Mouse (Mus musculus) liver, adult 2 months (tissue): ENCODE measurements at regions not wholly inside any gene's neighbourhood (a gene's known extent, or its start where the extent isn't known, plus 50 kb on each side); places are given as distances from the start of the nearest gene placed in this dataset.

Experiments used
- DNase-seq: peaks from one replicate; pipeline ENCODE4 v3.0.0-alpha.2; 2011; ENCODE audit warnings: low read depth, low spot score; ENCODE audit errors: extremely low read depth
- H3K27ac ChIP-seq: fragments of 200-500 bp; replicated peaks from 2 replicates; pipeline ENCODE4 v1.5.1; 2012; ENCODE audit warnings: low read depth, mild to moderate bottlenecking, control low read depth, inconsistent platforms, low read length; ENCODE audit not compliant: insufficient read depth
- H3K27me3 ChIP-seq: fragments of 200-500 bp; 2 replicates; pipeline ENCODE4 v1.6.1; 2012; ENCODE audit warnings: mild to moderate bottlenecking, moderate library complexity, low read length, inconsistent platforms; ENCODE audit not compliant: control insufficient read depth, insufficient read depth
- H3K36me3 ChIP-seq: fragments of 200-500 bp; 2 replicates; pipeline ENCODE4 v1.6.1; 2012; ENCODE audit warnings: low read length, inconsistent platforms; ENCODE audit not compliant: control insufficient read depth, insufficient read depth
- H3K4me1 ChIP-seq: fragments of 200-500 bp; 2 replicates; pipeline ENCODE4 v1.6.1; 2011; ENCODE audit warnings: low read length; ENCODE audit not compliant: control insufficient read depth, insufficient read depth
- H3K4me3 ChIP-seq: fragments of 200-500 bp; 2 replicates; pipeline ENCODE4 v1.5.1; 2011; ENCODE audit warnings: low read depth, mild to moderate bottlenecking, control low read depth, low read length, moderate library complexity; ENCODE audit not compliant: insufficient read depth
- H3K79me2 ChIP-seq: fragments of 200-500 bp; 2 replicates; pipeline ENCODE4 v1.6.1; 2012; ENCODE audit warnings: inconsistent platforms, mild to moderate bottlenecking, low read length, moderate library complexity; ENCODE audit not compliant: control insufficient read depth, insufficient read depth
- H3K9ac ChIP-seq: fragments of 200-500 bp; 2 replicates; pipeline ENCODE4 v1.6.1; 2012; ENCODE audit warnings: low read depth, mild to moderate bottlenecking, control low read depth, inconsistent platforms, low read length
- CTCF ChIP-seq: fragments of 200-500 bp; IDR thresholded peaks from 2 replicates; pipeline ENCODE4 v1.5.1; 2011; ENCODE audit warnings: low read depth, low read length, control low read depth
- POLR2A ChIP-seq: fragments of 200-500 bp; IDR thresholded peaks from 2 replicates; pipeline ENCODE4 v1.6.1; 2011; ENCODE audit warnings: low read length, control low read depth; ENCODE audit not compliant: insufficient read depth; ENCODE audit errors: extremely low read depth
- WGBS: fragments of 180-500 bp; shearing (Covaris S2); methylation state at CpG from one replicate; pipeline ENCODE4 v1.1.7; 2018; 5-methylcytosine and 5-hydroxymethylcytosine counted together

- WGBS: 57% methylated on average over 11 of the region's 11 CpGs
- H3K4me3 ChIP-seq: no peak overlapping the region
Observed at GRCm38 (mm10) chr4:55929141-55929782, 397.0 kb upstream of the Klf4 start.

GRCm38 (mm10) chr4:55928670-55929069 is 396.4 kb upstream of the Klf4 start:
- Histone ChIP-seq H3K4me3 (no peak overlapping the region), H3K27ac (no peak overlapping the region), H3K79me2 (no peaks in the 10 kb centered on the region), H3K9ac (no peak overlapping the region), H3K27me3 (no peaks in the 10 kb centered on the region), H3K4me1 (no peaks in the 10 kb centered on the region), H3K36me3 (no peaks in the 10 kb centered on the region)
- 84% methylated on average over 11 of the region's 11 CpGs for WGBS
- TF ChIP-seq POLR2A: no peak
- TF ChIP-seq CTCF: no peak
- no peak for DNase-seq

More at GRCm38 (mm10) chr4:55929141-55929782, 397.0 kb upstream of the Klf4 start:
- Histone ChIP-seq H3K36me3 (no peaks in the 10 kb centered on the region), H3K27ac (no peak overlapping the region), H3K79me2 (no peaks in the 10 kb centered on the region), H3K4me1 (no peaks in the 10 kb centered on the region), H3K27me3 (no peaks in the 10 kb centered on the region), H3K9ac (no peak overlapping the region)
- no peak for DNase-seq
- no peak for TF ChIP-seq POLR2A
- TF ChIP-seq CTCF: no peak

- TF ChIP-seq CTCF (no peak), POLR2A (no peak)
- H3K27me3 ChIP-seq: no peaks in the 10 kb centered on the region
- H3K9ac ChIP-seq: no peak overlapping the region
- no peaks in the 10 kb centered on the region for H3K4me1 ChIP-seq
- no peak for DNase-seq
- 89% methylated on average over 6 of the region's 6 CpGs for WGBS
- no peaks in the 10 kb centered on the region for H3K79me2 ChIP-seq
- H3K4me3 ChIP-seq: no peak overlapping the region
- no peaks in the 10 kb centered on the region for H3K36me3 ChIP-seq
- H3K27ac ChIP-seq: no peak overlapping the region
Observed at GRCm38 (mm10) chr4:55928196-55928595, 395.9 kb upstream of the Klf4 start.

- Histone ChIP-seq H3K27me3 (no peaks in the 10 kb centered on the region), H3K36me3 (no peaks in the 10 kb centered on the region), H3K9ac (no peak overlapping the region), H3K4me1 (no peaks in the 10 kb centered on the region), H3K27ac (no peak overlapping the region), H3K79me2 (no peaks in the 10 kb centered on the region), H3K4me3 (no peak overlapping the region)
- TF ChIP-seq POLR2A (no peak), CTCF (no peak)
- no peak for DNase-seq
- 82% methylated on average over 4 of the region's 4 CpGs for WGBS
Observed at GRCm38 (mm10) chr4:55927391-55927790, 395.1 kb upstream of the Klf4 start.

- TF ChIP-seq CTCF (no peak), POLR2A (no peak)
- no peaks in the 10 kb centered on the region for H3K27me3 ChIP-seq
- no peak overlapping the region for H3K9ac ChIP-seq
- no peaks in the 10 kb centered on the region for H3K36me3 ChIP-seq
- DNase-seq: no peak
- H3K4me3 ChIP-seq: no peak overlapping the region
- WGBS: 80% methylated on average over 3 of the region's 3 CpGs
- no peaks in the 10 kb centered on the region for H3K4me1 ChIP-seq
- no peak overlapping the region for H3K27ac ChIP-seq
- H3K79me2 ChIP-seq: no peaks in the 10 kb centered on the region
Observed at GRCm38 (mm10) chr4:55924974-55925373, 392.7 kb upstream of the Klf4 start.

- no peaks in the 10 kb centered on the region for H3K4me1 ChIP-seq
- H3K36me3 ChIP-seq: no peaks in the 10 kb centered on the region
- WGBS: 43% methylated on average over 4 of the region's 4 CpGs
- no peak overlapping the region for H3K4me3 ChIP-seq
- no peak overlapping the region for H3K27ac ChIP-seq
- TF ChIP-seq POLR2A: no peak
- TF ChIP-seq CTCF: no peak
- peak; percentile 7 for DNase-seq
- H3K27me3 ChIP-seq: no peaks in the 10 kb centered on the region
- H3K9ac ChIP-seq: no peak overlapping the region
- H3K79me2 ChIP-seq: no peaks in the 10 kb centered on the region
Observed at GRCm38 (mm10) chr4:55921217-55921616, 389.0 kb upstream of the Klf4 start.
